Mouse (Mus musculus) lung, postnatal 36 days (tissue): ENCODE data around the gene Bloc1s6.

Experiments used
- DNase-seq: peaks from one replicate; pipeline ENCODE4 v3.0.0; 2022; ENCODE audit warnings: mixed read lengths

Bloc1s6 gene

DNA sequence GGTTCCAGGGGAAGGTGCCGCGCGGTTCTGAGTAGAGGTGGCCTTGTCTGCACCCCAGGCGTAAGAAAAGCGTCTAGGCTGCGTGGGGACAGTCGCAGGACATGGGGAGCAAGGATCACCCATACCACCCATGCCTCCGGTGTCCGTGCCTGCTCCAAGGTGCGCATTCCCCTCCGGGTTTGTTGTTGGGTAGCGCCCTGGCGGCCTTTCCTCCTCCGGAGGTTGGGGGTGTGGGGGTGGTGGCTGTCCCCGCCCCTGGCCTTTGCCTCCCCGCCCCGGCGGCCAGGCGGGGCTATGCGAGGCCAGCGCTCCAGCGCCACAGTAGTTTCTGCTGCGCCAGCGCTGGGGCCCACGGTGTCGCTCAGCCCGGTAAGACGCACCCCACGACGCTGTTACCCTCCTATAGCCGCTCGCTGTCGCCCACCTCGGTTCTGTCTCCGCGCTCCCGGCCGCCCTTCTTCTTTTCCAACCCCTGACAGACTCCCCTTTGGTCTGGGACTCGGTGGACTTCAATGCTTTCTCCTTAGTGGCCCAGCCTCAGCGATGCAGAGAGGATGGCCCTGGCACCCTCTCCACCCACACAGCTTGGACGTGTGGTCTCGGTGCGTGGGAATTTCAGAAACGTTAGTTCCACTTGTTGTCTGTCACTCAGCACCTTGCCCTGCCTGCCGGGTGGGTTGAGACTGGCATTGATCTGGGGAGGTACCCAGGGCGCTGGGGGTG, 26.9 kb downstream of the Bloc1s6 start, which contains the start of gene Sqor:
Gene Sqor (plus strand): TSS at position 167 of the 723 bp plus-strand sequence.
- DNase-seq = peak; percentile 86

- no peak for DNase-seq
These were observed 27.5 kb downstream of the Bloc1s6 start for GRCm38 (mm10) chr2:122765794-122766145.

- DNase-seq = peak; percentile 75
These were observed 32.7 kb downstream of the Bloc1s6 start for GRCm38 (mm10) chr2:122771002-122771401.

- DNase-seq = no peak
These were observed 34.6 kb downstream of the Bloc1s6 start for GRCm38 (mm10) chr2:122772899-122773298.

- DNase-seq = no peak
These were observed 37.2 kb downstream of the Bloc1s6 start for GRCm38 (mm10) chr2:122775491-122775890.

GRCm38 (mm10) chr2:122776823-122777222, 38.5 kb downstream of the Bloc1s6 start:
- no peak for DNase-seq

DNA sequence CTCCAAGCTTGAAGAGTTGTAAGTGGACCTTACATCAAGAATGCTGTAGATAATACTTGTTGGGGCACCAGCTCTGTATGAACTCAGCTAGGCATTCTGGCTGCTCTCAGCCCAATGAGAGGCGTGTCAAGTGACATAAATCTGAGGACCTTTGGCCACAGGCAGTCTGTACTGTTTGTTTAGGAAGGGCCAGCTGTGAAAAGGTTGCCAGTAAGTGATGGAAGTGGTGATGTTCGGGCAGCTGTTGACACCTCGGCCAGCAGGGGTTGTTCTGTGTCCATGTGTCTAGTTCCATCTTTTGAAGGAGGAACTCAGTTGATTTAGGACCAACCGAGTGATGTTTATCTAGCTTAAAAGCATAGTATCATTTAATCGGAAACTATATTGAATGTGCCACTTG, 41.7 kb downstream of the Bloc1s6 start:
- peak; percentile 15 for DNase-seq

DNA sequence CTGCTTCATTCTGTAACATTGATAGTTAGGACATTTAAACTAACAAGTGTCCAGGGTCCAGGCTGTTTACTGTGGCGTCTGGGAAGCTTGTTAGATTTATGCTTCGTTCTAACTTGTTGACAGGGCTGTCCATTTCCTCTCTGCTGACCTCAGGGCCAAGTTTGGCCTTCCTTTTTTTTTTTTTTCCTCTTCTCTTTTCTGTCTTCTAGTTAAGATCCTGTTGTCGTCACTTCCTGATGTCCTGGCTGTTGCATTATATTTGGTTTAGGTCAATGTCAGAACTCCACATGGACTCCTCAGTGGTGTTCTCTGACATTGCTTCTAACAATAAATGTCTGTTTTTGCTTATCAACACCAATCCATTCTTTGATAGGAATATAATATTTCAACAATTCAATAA, 42.1 kb downstream of the Bloc1s6 start:
- peak; percentile 20 for DNase-seq

GRCm38 (mm10) chr2:122781590-122782356, 43.5 kb downstream of the Bloc1s6 start:
- DNase-seq = peak; percentile 46

GRCm38 (mm10) chr2:122783730-122784129, 45.4 kb downstream of the Bloc1s6 start:
- no peak for DNase-seq

GRCm38 (mm10) chr2:122784701-122785100, 46.4 kb downstream of the Bloc1s6 start:
- DNase-seq = no peak

- DNase-seq = no peak
These were observed 47.9 kb downstream of the Bloc1s6 start for GRCm38 (mm10) chr2:122786167-122786566.

GRCm38 (mm10) chr2:122789311-122789710, 51.0 kb downstream of the Bloc1s6 start:
- peak; percentile 65 for DNase-seq

GRCm38 (mm10) chr2:122789730-122790129, 51.4 kb downstream of the Bloc1s6 start:
- DNase-seq = no peak
